Mouse (Mus musculus): Measurements from ENCODE around the gene Ccn2.

Gene Ccn2

GRCm38 (mm10) chr10:24595250-24596002 lies at the start of gene Ccn2:
Ccn2 (plus strand) TSS chr10:24595442.
- no peak for DNase-seq (ENCODE audit: low spot score)

- DNase-seq (ENCODE audit: low spot score) = no peak
These were observed 42.4 kb upstream of the Ccn2 start for GRCm38 (mm10) chr10:24552870-24553269.

GRCm38 (mm10) chr10:24554091-24554490 lies 41.2 kb upstream of the Ccn2 start:
- DNase-seq (ENCODE audit: low spot score) = no peak

GRCm38 (mm10) chr10:24558366-24558765 lies 36.9 kb upstream of the Ccn2 start:
- no peak for DNase-seq (ENCODE audit: low spot score)

- DNase-seq (ENCODE audit: low spot score) = no peak
These were observed 25.4 kb upstream of the Ccn2 start for GRCm38 (mm10) chr10:24569691-24570420.

GRCm38 (mm10) chr10:24572044-24572960 lies 22.9 kb upstream of the Ccn2 start:
- no peak for DNase-seq (ENCODE audit: low spot score)

GRCm38 (mm10) chr10:24573484-24573883 lies 21.8 kb upstream of the Ccn2 start:
- no peak for DNase-seq (ENCODE audit: low spot score)

- DNase-seq (ENCODE audit: low spot score) = no peak
These were observed 14.2 kb upstream of the Ccn2 start for GRCm38 (mm10) chr10:24581076-24581475.

- no peak for DNase-seq (ENCODE audit: low spot score)
These were observed 6.4 kb upstream of the Ccn2 start for GRCm38 (mm10) chr10:24588824-24589223.

- no peak for DNase-seq (ENCODE audit: low spot score)
These were observed 6.0 kb upstream of the Ccn2 start for GRCm38 (mm10) chr10:24589238-24589637.

GRCm38 (mm10) chr10:24590546-24590945 lies 4.7 kb upstream of the Ccn2 start:
- no peak for DNase-seq (ENCODE audit: low spot score)

GRCm38 (mm10) chr10:24591136-24591535 lies 4.1 kb upstream of the Ccn2 start:
- DNase-seq (ENCODE audit: low spot score) = peak; percentile 82

GRCm38 (mm10) chr10:24591741-24592140 lies 3.5 kb upstream of the Ccn2 start:
- peak; percentile 4 for DNase-seq (ENCODE audit: low spot score)

- no peak for DNase-seq (ENCODE audit: low spot score)
These were observed 2.9 kb upstream of the Ccn2 start for GRCm38 (mm10) chr10:24592318-24592717.

- no peak for DNase-seq (ENCODE audit: low spot score)
These were observed 2.3 kb upstream of the Ccn2 start for GRCm38 (mm10) chr10:24592969-24593368.

GRCm38 (mm10) chr10:24593556-24593955 lies 1.7 kb upstream of the Ccn2 start:
- no peak for DNase-seq (ENCODE audit: low spot score)

GRCm38 (mm10) chr10:24596003-24596868 lies 994 bp downstream of the Ccn2 start:
- peak; percentile 7 for DNase-seq (ENCODE audit: low spot score)

GRCm38 (mm10) chr10:24596869-24597339 lies 1.7 kb downstream of the Ccn2 start:
- peak; percentile 11 for DNase-seq (ENCODE audit: low spot score)

- DNase-seq (ENCODE audit: low spot score) = no peak
These were observed 2.5 kb downstream of the Ccn2 start for GRCm38 (mm10) chr10:24597789-24598188.

GRCm38 (mm10) chr10:24598693-24599092 lies 3.5 kb downstream of the Ccn2 start:
- no peak for DNase-seq (ENCODE audit: low spot score)

GRCm38 (mm10) chr10:24599802-24600201 lies 4.6 kb downstream of the Ccn2 start:
- DNase-seq (ENCODE audit: low spot score) = peak; percentile 61

Measured in adipocyte (in vitro differentiated cells).